ENCODE assay signal across 1 mouse cellular context in the genomic region with DNA sequence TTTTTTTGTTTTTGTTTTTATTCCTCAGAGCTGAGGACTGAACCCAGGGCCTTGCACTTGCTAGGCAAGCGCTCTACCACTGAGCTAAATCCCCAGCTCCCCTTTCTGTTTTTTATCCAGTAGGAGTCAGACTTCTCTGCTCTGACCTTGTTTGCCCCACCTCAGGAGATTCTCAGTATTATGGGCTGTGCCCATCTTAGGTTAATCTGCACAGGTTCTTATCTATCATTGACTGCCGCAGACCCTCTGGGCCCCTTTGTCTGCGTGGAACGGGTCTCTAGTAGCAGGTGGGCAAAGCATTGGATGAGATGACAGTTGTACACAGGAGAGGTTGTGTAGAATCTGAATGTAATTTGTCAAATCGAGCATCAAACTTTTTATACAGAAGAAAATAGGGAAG. TPM values are rescaled to one million over a fixed set of nuclear protein-coding genes. Genes with fewer than 3 reads are reported as not detected.
"Had no signal": no experiment of that assay in that cellular context is flagged by ENCODE, and none has a peak within 500 bp of the region (broad histone marks: within the 10 kb centered on the region; RNA-seq: fewer than 3 reads in every experiment).

No protein-coding gene starts in this region.

RNA-seq across cellular contexts. Expression of gene Slc41a2, which starts 37.8 kb away (rescaled TPM):
- polyA plus RNA-seq: liver, embryonic 16.5 days had no signal
